Mouse (Mus musculus) olfactory bulb, adult 2 months (tissue): Measurements from ENCODE around the gene Gart.

Source experiments
- CTCF ChIP-seq: fragments of 200-500 bp; IDR thresholded peaks from 2 replicates; pipeline ENCODE4 v1.5.1; 2012; ENCODE audit warnings: low read depth, mild to moderate bottlenecking, low read length, moderate library complexity; ENCODE audit not compliant: insufficient read depth
- POLR2A ChIP-seq: fragments of 200-500 bp; IDR thresholded peaks from 2 replicates; pipeline ENCODE4 v1.6.1; 2012; ENCODE audit warnings: mild to moderate bottlenecking, low read depth, low read length, moderate library complexity; ENCODE audit not compliant: insufficient read depth

GRCm38 (mm10) chr16:91646681-91647419 is at the start of gene Gart:
- TF ChIP-seq CTCF (no peak), POLR2A (peak; percentile 84)
